Mouse (Mus musculus) lung, embryonic 16.5 days (tissue): ENCODE measurements around the gene Lenep. TPM values are rescaled to one million over a fixed set of nuclear protein-coding genes. Genes with fewer than 3 reads are reported as not detected.

Experiments
- ATAC-seq: fragments of 200-750 bp; cut with Nextera tagmentation; 2 replicates; pipeline ENCODE4 v1.8.0; 2017; ENCODE audit warnings: low read depth, mild to moderate bottlenecking, moderate library complexity
- H3K27ac ChIP-seq: fragments of 300-500 bp; sonication (generic); 2 replicates; pipeline ENCODE4 v1.5.1; 2014; ENCODE audit warnings: mild to moderate bottlenecking, control low read depth, low read length
- H3K27me3 ChIP-seq: fragments of 300-500 bp; sonication (generic); 2 replicates; pipeline ENCODE4 v1.6.1; 2014; ENCODE audit warnings: low read depth, low read length, mixed read lengths; ENCODE audit not compliant: control insufficient read depth, insufficient read depth
- H3K36me3 ChIP-seq: fragments of 300-500 bp; sonication (generic); 2 replicates; pipeline ENCODE4 v1.6.1; 2014; ENCODE audit warnings: low read length; ENCODE audit not compliant: control insufficient read depth, insufficient read depth
- H3K4me1 ChIP-seq: fragments of 300-500 bp; sonication (generic); replicated peaks from 2 replicates; pipeline ENCODE4 v1.6.1; 2014; ENCODE audit warnings: low read length, mixed read lengths; ENCODE audit not compliant: control insufficient read depth, insufficient read depth
- H3K4me2 ChIP-seq: fragments of 300-500 bp; sonication (generic); 2 replicates; pipeline ENCODE4 v1.6.1; 2014; ENCODE audit warnings: low read depth, low read length, control low read depth
- H3K4me3 ChIP-seq: fragments of 300-500 bp; sonication (generic); 2 replicates; pipeline ENCODE4 v1.5.1; 2014; ENCODE audit warnings: mild to moderate bottlenecking, low read length, control low read depth
- H3K9ac ChIP-seq: fragments of 300-500 bp; sonication (generic); 2 replicates; pipeline ENCODE4 v1.6.1; 2014; ENCODE audit warnings: low read length, control low read depth
- H3K9me3 ChIP-seq: fragments of 300-500 bp; sonication (generic); 2 replicates; pipeline ENCODE4 v1.6.1; 2016; ENCODE audit warnings: low read length; ENCODE audit not compliant: control insufficient read depth
- WGBS: fragments of 180-500 bp; shearing (Covaris S2); extraction: QIAGEN DNeasy Blood & Tissue Kit; methylation state at CpG from one replicate; pipeline ENCODE4 v1.1.7; 2014; 5-methylcytosine and 5-hydroxymethylcytosine counted together
- polyA plus RNA-seq: library from polyadenylated mRNA; unstranded; fragments of >200 nt; fragmentation: Nextera tagmentation; extraction: Ambion mirVana; gene quantifications from 2 replicates; pipeline ENCODE4 v1.2.1, GENCODE M21; 2015

The Lenep gene
- polyA plus RNA-seq, 1 experiment from 2014 or later: not detected

DNA sequence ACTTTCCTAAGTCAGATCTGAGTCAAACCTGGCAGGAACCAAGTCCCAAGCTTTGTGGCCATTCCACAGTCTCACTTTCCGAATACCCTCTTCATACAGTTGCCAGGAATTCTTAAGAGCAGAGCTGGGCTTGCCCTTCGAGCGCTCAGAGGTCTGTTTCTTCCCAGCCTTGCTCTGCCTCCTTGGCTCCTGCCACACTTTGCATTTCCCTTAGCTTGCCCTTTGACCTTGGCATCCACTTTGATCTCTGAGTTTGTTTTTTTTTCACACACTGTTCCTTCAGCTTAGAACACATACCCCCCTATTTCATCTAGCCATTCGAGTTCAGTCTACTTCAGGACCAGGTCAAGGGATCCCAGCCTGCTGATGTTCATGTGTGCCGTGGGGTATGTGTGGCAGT lies 51.3 kb downstream of the Lenep start:
- H3K9me3 ChIP-seq: no peaks in the 10 kb centered on the region
- no peak overlapping the region for H3K4me3 ChIP-seq
- H3K9ac ChIP-seq: no peak overlapping the region
- no peak overlapping the region for H3K4me2 ChIP-seq
- H3K27ac ChIP-seq: no peak overlapping the region
- no peak for ATAC-seq
- peaks cover 20% of the 10 kb centered on the region for H3K4me1 ChIP-seq
- no peaks in the 10 kb centered on the region; the same call in 1 of the 2 replicates for H3K27me3 ChIP-seq
- 49% methylated on average over 5 of the region's 5 CpGs for WGBS
- no peaks in the 10 kb centered on the region for H3K36me3 ChIP-seq

Other genes with a start within 250 kb of the Lenep start
- 1.1 and 1.6 TPM in 2 replicates for gene Hcn3, start 242.6 kb downstream of the Lenep start, polyA plus RNA-seq
- 22.7 and 25.1 TPM in 2 replicates for gene Clk2, start 238.0 kb downstream of the Lenep start, polyA plus RNA-seq
- 109 and 115 TPM in 2 replicates for gene Scamp3, start 225.3 kb downstream of the Lenep start, polyA plus RNA-seq
- gene Fam189b, start 219.7 kb downstream of the Lenep start, polyA plus RNA-seq: 19.4 and 22.2 TPM in 2 replicates
- 46.4 and 47.1 TPM in 2 replicates for gene Gba, start 199.9 kb downstream of the Lenep start, polyA plus RNA-seq
- gene Thbs3, start 187.6 kb downstream of the Lenep start, polyA plus RNA-seq: 57.7 and 65.4 TPM in 2 replicates
- gene Mtx1, start 175.7 kb downstream of the Lenep start, polyA plus RNA-seq: 174 and 188 TPM in 2 replicates
- gene Muc1, start 173.7 kb downstream of the Lenep start, polyA plus RNA-seq: 151 and 162 TPM in 2 replicates
- gene Krtcap2, start 156.8 kb downstream of the Lenep start, polyA plus RNA-seq: 304 and 314 TPM in 2 replicates
- gene Trim46, start 156.5 kb downstream of the Lenep start, polyA plus RNA-seq: 7.2 and 7.7 TPM in 2 replicates
- gene Dpm3, start 143.4 kb downstream of the Lenep start, polyA plus RNA-seq: 135 and 138 TPM in 2 replicates
- gene Slc50a1, start 132.2 kb downstream of the Lenep start, polyA plus RNA-seq: 65.7 and 66.7 TPM in 2 replicates
- 97.2 and 104 TPM in 2 replicates for gene Efna1, start 121.7 kb downstream of the Lenep start, polyA plus RNA-seq
- 7.1 and 7.5 TPM in 2 replicates for gene Efna3, start 79.8 kb downstream of the Lenep start, polyA plus RNA-seq
- gene Efna4, start 64.8 kb downstream of the Lenep start, polyA plus RNA-seq: 19.8 and 24.7 TPM in 2 replicates
- gene Adam15, start 52.8 kb downstream of the Lenep start, polyA plus RNA-seq: 75.1 and 76.0 TPM in 2 replicates
- gene Dcst2, start 40.8 kb downstream of the Lenep start, polyA plus RNA-seq: 0.06 TPM in 1 of 2 replicates, not detected in the other
- gene Dcst1, start 37.5 kb downstream of the Lenep start, polyA plus RNA-seq: 0.13 and 0.53 TPM in 2 replicates
- 4.8 and 5.9 TPM in 2 replicates for gene Zbtb7b, start 8.0 kb downstream of the Lenep start, polyA plus RNA-seq
- gene Flad1, start 9.1 kb upstream of the Lenep start, polyA plus RNA-seq: 24.0 and 26.9 TPM in 2 replicates
- gene Cks1b, start 15.6 kb upstream of the Lenep start, polyA plus RNA-seq: 490 and 518 TPM in 2 replicates
- gene Shc1, start 15.7 kb upstream of the Lenep start, polyA plus RNA-seq: 110 and 114 TPM in 2 replicates
- gene Pygo2, start 27.4 kb upstream of the Lenep start, polyA plus RNA-seq: 31.5 and 33.3 TPM in 2 replicates
- 35.8 and 38.3 TPM in 2 replicates for gene Pbxip1, start 33.9 kb upstream of the Lenep start, polyA plus RNA-seq
- gene Pmvk, start 51.7 kb upstream of the Lenep start, polyA plus RNA-seq: 44.4 and 50.0 TPM in 2 replicates
- 0.68 and 1.1 TPM in 2 replicates for gene Kcnn3, start 117.4 kb upstream of the Lenep start, polyA plus RNA-seq